Mouse (Mus musculus): ENCODE results near the gene Iqgap3. TPM values are rescaled to one million over a fixed set of nuclear protein-coding genes. Genes with fewer than 3 reads are reported as not detected.

Gene Iqgap3
- polyA plus RNA-seq (2014; fragmentation: Nextera tagmentation; extraction: Ambion mirVana), result 15.5 and 20.9 TPM in 2 replicates

DNA sequence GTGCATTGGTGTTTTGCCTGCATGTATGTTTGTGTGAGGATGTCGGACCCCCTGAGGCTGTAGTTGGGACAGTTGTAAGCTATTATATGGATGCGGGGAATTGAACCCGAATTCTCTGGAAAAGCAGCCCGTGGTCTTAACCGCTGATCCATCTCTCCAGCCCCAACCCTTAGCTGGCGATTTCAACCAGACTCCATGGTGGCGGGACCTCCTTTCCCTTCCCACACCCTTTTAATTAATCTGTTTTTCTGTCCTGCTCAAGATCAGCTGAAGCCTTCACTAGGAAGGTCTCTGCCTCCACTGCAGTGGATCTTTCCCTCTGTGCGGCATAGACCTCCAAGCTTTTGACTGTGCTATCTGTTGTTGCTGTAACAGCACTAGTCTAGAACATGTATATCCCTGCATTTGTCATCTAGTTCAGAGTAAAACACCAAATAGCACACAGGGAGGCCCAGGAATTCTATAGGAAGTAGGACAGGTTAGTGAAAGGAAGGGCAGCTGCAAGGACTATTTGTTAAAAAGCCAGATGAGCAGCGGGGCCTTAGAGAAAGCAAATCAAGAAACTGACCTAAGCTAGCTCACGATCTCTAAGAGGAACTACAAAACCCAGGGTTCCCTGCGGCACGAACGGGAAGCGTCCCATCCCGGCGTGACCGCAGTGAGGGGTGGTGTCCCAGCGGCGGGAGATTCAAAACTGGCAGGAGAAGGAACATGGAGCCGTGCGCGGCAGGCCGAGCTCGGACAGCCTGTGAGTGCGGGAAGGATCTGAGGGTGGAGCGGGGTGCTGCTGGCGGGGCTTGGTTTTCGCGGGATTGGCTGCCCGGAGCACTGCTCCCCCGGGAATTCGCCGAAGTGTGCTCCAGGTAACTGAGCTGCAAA lies at the start of gene Iqgap3:
Gene Iqgap3 (plus strand): TSS at position 627 of the 879 bp plus-strand sequence.
- Histone ChIP-seq H3K36me3 (ENCODE audit: control insufficient read depth, insufficient read depth, low read length) (peaks cover 13% of the 10 kb centered on the region; the same call in 1 of the 2 replicates), H3K4me1 (ENCODE audit: control insufficient read depth, insufficient read depth, low read length) (peaks cover 11% of the 10 kb centered on the region; the same call in 1 of the 2 replicates), H3K27me3 (ENCODE audit: control insufficient read depth, insufficient read depth, low read length) (no peaks in the 10 kb centered on the region), H3K9ac (ENCODE audit: low read depth, low read length) (peak within 1 kb of the TSS; percentile 68), H3K4me3 (ENCODE audit: low read length) (peak within 1 kb of the TSS; percentile 77), H3K9me3 (ENCODE audit: control insufficient read depth, low read length) (no peaks in the 10 kb centered on the region), H3K27ac (ENCODE audit: low read depth, low read length) (no peak within 1 kb of the TSS; the same call in 1 of the 2 replicates), H3K4me2 (replicated peaks; ENCODE audit: low read depth, low read length) (peak within 1 kb of the TSS; percentile 83)
- peak; percentile 75 for ATAC-seq (ENCODE audit: low FRiP score, low TSS enrichment)
- WGBS, result 20% methylated on average over 33 of the region's 33 CpGs

DNA sequence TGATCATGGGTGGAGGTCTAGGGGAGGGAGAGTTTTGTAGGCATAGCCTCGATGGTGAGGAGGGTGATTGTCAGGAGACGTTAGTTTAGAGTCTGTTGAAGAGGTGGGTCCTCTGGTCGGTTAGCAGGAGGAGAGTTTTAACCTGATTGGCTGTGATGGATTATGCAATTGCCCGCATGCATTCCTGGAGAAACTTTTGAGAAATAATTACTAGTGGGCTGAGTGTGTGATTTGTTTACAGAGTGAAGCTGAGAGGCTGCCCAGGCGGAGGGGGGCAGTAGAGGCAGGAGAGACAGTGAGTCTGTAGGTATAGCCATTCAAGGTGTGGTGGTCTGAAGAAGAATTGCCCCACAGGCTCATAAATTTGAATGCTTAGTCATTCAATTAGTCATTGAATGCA lies 48.3 kb upstream of the Iqgap3 start:
- peaks cover 11% of the 10 kb centered on the region for H3K27me3 ChIP-seq (ENCODE audit: control insufficient read depth, insufficient read depth, low read length)
- no peaks in the 10 kb centered on the region for H3K36me3 ChIP-seq (ENCODE audit: control insufficient read depth, insufficient read depth, low read length)
- no peaks in the 10 kb centered on the region for H3K9me3 ChIP-seq (ENCODE audit: control insufficient read depth, low read length)
- 58% methylated on average over 5 of the region's 5 CpGs for WGBS
- no peak overlapping the region for H3K27ac ChIP-seq (ENCODE audit: low read depth, low read length)
- H3K4me3 ChIP-seq (ENCODE audit: low read length), result no peak overlapping the region
- H3K9ac ChIP-seq (ENCODE audit: low read depth, low read length), result no peak overlapping the region
- 0 out of 2 replicates have a peak, but pooled peaks cover 3% of the 10 kb centered on the region for H3K4me1 ChIP-seq (ENCODE audit: control insufficient read depth, insufficient read depth, low read length)
- no peak for ATAC-seq (ENCODE audit: low FRiP score, low TSS enrichment)
- no peak overlapping the region for H3K4me2 ChIP-seq (replicated peaks; ENCODE audit: low read depth, low read length)

DNA sequence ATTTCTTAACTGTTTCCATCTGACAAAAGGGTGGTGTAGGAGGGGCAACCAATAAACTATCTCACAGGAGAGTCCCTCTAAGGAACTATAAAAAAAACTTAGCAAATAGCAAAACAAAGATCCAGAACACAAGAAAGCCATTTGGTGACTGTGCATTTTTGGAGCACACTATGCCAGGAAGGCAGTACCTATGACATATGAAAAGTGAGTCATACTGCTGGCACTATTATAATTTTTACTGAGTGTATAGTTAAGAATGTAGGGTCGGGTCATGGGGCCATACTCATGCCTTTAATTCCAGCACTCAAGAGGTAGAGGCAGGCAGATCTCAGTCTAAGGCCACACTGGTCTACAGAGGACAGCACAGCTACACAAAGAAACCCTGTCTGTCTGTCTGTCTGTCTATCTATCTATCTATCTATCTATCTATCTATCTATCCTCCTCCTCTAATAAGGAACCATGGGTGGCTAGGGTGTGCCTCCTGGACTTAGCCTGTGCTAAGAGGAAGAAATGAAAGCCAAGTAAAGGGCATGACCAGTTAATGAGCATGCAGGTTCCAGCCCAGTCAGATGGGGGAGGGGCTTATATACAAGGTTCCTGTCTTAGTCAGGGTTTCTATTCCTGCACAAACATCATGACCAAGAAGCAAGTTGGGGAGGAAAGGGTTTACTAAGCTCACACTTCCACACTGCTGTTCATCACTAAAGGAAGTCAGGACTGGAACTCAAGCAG lies 46.0 kb upstream of the Iqgap3 start:
- Histone ChIP-seq H3K36me3 (ENCODE audit: control insufficient read depth, insufficient read depth, low read length) (no peaks in the 10 kb centered on the region), H3K27me3 (ENCODE audit: control insufficient read depth, insufficient read depth, low read length) (peaks cover 14% of the 10 kb centered on the region), H3K9ac (ENCODE audit: low read depth, low read length) (no peak overlapping the region), H3K4me3 (ENCODE audit: low read length) (no peak overlapping the region), H3K4me2 (replicated peaks; ENCODE audit: low read depth, low read length) (no peak overlapping the region), H3K27ac (ENCODE audit: low read depth, low read length) (no peak overlapping the region), H3K9me3 (ENCODE audit: control insufficient read depth, low read length) (no peaks in the 10 kb centered on the region), H3K4me1 (ENCODE audit: control insufficient read depth, insufficient read depth, low read length) (0 out of 2 replicates have a peak, but pooled peaks cover 3% of the 10 kb centered on the region)
- 52% methylated on average over 1 of the region's 1 CpGs for WGBS
- ATAC-seq (ENCODE audit: low FRiP score, low TSS enrichment), result no peak

DNA sequence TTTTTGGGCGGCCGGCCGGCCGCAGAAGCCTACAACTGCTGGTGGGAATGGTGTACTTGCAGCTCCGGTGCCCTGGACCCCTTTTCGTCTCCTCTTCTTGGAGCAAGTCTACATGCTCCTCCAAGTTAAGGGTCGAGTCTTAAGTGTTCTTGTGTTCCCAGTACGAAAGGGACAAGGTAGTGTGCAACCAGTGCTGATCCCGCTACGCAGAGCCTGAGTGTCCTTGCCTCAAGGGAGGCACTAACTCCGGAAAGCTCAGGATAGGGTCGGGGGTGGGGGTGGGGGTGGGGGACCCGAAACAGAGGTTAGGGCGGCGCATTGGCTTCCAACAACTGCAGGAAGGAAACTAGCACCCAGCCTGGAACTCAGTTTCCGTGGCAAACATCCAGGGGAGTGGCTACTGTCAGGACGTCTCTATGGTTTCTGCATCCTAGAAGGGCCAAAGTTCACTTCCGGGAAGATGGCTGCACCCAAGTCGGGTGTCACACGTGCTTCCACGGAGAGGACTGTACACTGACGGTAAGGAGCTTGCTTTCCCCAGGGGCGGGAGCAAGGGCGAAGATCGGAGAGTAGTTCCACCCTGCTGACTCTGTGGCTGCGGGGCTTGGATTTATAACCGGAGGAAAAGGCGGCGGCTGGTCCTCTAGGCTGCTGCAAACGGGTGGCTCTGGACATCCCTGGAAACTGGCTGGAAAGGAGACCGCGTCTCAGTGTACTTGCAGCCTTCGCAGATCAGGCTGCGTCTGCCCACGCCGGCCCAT lies 38.9 kb upstream of the Iqgap3 start, which contains the start of gene Gpatch4:
Gene Gpatch4 (plus strand): TSS at position 448 of the 761 bp plus-strand sequence.
- H3K4me3 ChIP-seq (ENCODE audit: low read length), result peak within 1 kb of the TSS; percentile 90
- peaks cover 4% of the 10 kb centered on the region; the same call in 1 of the 2 replicates for H3K4me1 ChIP-seq (ENCODE audit: control insufficient read depth, insufficient read depth, low read length)
- peak within 1 kb of the TSS; percentile 62; the same call in 1 of the 2 replicates for H3K27ac ChIP-seq (ENCODE audit: low read depth, low read length)
- 11% methylated on average over 36 of the region's 36 CpGs for WGBS
- H3K9ac ChIP-seq (ENCODE audit: low read depth, low read length), result peak within 1 kb of the TSS; percentile 64
- H3K4me2 ChIP-seq (replicated peaks; ENCODE audit: low read depth, low read length), result peak within 1 kb of the TSS; percentile 68
- H3K27me3 ChIP-seq (ENCODE audit: control insufficient read depth, insufficient read depth, low read length), result peaks cover 5% of the 10 kb centered on the region
- ATAC-seq (ENCODE audit: low FRiP score, low TSS enrichment), result peak; percentile 91
- no peaks in the 10 kb centered on the region for H3K36me3 ChIP-seq (ENCODE audit: control insufficient read depth, insufficient read depth, low read length)
- H3K9me3 ChIP-seq (ENCODE audit: control insufficient read depth, low read length), result no peaks in the 10 kb centered on the region

DNA sequence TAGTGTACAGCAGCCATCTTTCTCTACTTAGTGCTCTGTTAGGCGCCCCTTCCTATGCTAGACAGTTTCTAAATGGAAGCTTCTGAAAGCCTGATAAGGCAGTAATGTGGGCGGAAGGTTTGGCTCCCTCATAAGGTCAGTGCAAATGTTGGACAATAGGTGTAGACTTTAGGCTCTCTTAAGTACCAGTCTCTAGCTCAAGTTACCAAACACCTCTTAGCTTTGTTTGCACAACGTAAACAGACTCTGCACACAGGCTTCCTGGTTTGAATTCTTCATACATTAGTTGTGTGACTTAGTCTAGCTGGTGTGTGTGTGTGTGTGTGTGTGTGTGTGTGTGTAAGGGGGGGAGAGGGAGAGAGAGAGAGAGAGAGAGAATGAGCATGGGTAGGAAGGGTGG lies 32.2 kb upstream of the Iqgap3 start:
- Histone ChIP-seq H3K4me1 (ENCODE audit: control insufficient read depth, insufficient read depth, low read length) (no peaks in the 10 kb centered on the region), H3K27me3 (ENCODE audit: control insufficient read depth, insufficient read depth, low read length) (no peaks in the 10 kb centered on the region), H3K27ac (ENCODE audit: low read depth, low read length) (no peak overlapping the region), H3K36me3 (ENCODE audit: control insufficient read depth, insufficient read depth, low read length) (peaks cover 35% of the 10 kb centered on the region), H3K4me3 (ENCODE audit: low read length) (no peak overlapping the region), H3K9me3 (ENCODE audit: control insufficient read depth, low read length) (no peaks in the 10 kb centered on the region), H3K9ac (ENCODE audit: low read depth, low read length) (no peak overlapping the region), H3K4me2 (replicated peaks; ENCODE audit: low read depth, low read length) (no peak overlapping the region)
- whole genome bisulfite sequencing, result 77% methylated on average over 3 of the region's 3 CpGs
- no peak for ATAC-seq (ENCODE audit: low FRiP score, low TSS enrichment)

DNA sequence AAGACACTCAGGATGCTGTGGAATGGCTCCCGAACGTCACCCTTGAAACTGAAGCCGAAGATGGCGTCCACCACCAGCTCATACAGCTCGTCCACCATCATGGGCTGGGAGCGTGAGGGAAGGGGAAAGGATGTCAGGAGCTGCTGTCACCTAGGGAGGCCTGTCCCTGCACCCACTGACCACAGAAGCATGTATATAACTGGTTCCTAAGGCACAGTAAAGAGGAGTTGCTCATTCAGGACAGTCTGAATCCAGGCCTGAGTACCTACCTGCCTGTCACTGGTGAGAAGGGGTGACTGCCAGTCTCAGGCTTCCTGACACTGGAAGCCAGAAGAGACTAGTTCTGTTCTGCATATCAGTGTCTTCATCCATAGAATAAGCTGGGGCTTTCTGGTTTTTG lies 24.7 kb upstream of the Iqgap3 start:
- H3K4me2 ChIP-seq (replicated peaks; ENCODE audit: low read depth, low read length), result no peak overlapping the region; the same call in 1 of the 2 replicates
- no peaks in the 10 kb centered on the region for H3K27me3 ChIP-seq (ENCODE audit: control insufficient read depth, insufficient read depth, low read length)
- H3K9ac ChIP-seq (ENCODE audit: low read depth, low read length), result no peak overlapping the region
- 87% methylated on average over 6 of the region's 6 CpGs for WGBS
- H3K4me1 ChIP-seq (ENCODE audit: control insufficient read depth, insufficient read depth, low read length), result no peaks in the 10 kb centered on the region
- ATAC-seq (ENCODE audit: low FRiP score, low TSS enrichment), result no peak
- H3K27ac ChIP-seq (ENCODE audit: low read depth, low read length), result no peak overlapping the region
- H3K36me3 ChIP-seq (ENCODE audit: control insufficient read depth, insufficient read depth, low read length), result peaks cover 46% of the 10 kb centered on the region
- H3K9me3 ChIP-seq (ENCODE audit: control insufficient read depth, low read length), result no peaks in the 10 kb centered on the region
- H3K4me3 ChIP-seq (ENCODE audit: low read length), result peak overlapping the region; percentile 73; the same call in 1 of the 2 replicates

DNA sequence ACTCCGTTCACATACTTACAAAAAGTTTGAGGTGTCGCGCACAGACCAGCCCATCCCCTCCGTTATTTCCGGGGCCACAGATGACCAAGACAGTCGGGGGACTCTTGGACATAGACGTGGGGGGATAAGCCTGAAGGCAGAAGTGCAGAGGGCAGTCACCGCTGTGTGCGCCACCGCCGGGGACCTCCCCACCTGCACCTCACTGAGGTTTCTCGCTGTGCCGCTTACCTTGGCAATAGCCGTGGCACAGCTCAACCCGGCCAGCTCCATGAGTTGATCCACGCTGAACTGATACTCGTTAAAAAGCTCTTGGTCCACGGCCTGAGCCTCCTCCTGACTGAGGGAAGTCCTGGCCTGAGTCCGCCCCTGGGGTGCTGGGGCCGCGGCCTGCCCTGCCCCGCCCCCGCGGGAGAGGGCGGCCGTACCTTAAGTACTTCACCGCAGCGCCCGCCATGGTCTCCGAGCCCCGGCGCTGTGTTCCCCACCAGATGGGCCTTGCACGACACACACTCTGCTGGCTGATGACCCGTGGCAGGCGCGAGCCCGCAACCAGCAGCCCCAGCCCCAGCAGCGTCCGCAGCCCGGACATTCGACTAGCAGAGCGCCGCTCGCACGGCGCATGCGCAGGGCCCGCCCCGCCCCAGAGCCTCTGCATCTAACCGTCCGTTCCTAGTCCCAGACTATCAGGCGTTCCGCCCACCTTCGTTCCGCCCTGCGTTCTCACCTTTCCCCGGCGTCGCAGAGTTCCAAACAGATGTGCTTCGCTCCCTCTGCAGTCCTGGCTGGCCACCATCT lies 23.7 kb upstream of the Iqgap3 start, which contains the start of gene Naxe:
Gene Naxe (minus strand): TSS at position 594 of the 795 bp plus-strand sequence.
- peak within 1 kb of the TSS; percentile 44 for H3K27ac ChIP-seq (ENCODE audit: low read depth, low read length)
- H3K27me3 ChIP-seq (ENCODE audit: control insufficient read depth, insufficient read depth, low read length), result no peaks in the 10 kb centered on the region
- WGBS, result 1% methylated on average over 59 of the region's 60 CpGs
- H3K36me3 ChIP-seq (ENCODE audit: control insufficient read depth, insufficient read depth, low read length), result peaks cover 36% of the 10 kb centered on the region
- ATAC-seq (ENCODE audit: low FRiP score, low TSS enrichment), result peak; percentile 95
- no peaks in the 10 kb centered on the region for H3K4me1 ChIP-seq (ENCODE audit: control insufficient read depth, insufficient read depth, low read length)
- peak within 1 kb of the TSS; percentile 84 for H3K9ac ChIP-seq (ENCODE audit: low read depth, low read length)
- peak within 1 kb of the TSS; percentile 73 for H3K4me3 ChIP-seq (ENCODE audit: low read length)
- peak within 1 kb of the TSS; percentile 73 for H3K4me2 ChIP-seq (replicated peaks; ENCODE audit: low read depth, low read length)
- no peaks in the 10 kb centered on the region for H3K9me3 ChIP-seq (ENCODE audit: control insufficient read depth, low read length)

DNA sequence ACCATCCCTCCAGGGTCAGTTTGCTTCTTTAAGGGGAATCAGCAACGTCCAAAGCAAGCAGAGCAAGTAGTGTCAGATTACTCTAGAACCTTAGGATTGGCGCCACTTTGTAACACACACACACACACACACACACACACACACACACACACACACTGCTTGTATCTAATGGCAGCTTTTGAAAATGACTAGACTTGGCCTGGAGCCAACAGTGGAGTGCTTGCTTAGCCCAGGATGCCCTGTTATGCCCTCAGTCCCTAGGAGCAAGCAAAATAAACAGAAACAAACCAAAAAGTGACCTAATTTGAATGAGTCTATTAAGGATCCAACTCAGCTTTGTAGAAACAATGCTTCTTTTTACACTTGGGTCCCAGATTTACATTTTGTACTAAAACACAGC lies 13.4 kb upstream of the Iqgap3 start:
- Histone ChIP-seq H3K4me1 (ENCODE audit: control insufficient read depth, insufficient read depth, low read length) (no peaks in the 10 kb centered on the region), H3K4me2 (replicated peaks; ENCODE audit: low read depth, low read length) (no peak overlapping the region), H3K9ac (ENCODE audit: low read depth, low read length) (no peak overlapping the region), H3K27me3 (ENCODE audit: control insufficient read depth, insufficient read depth, low read length) (no peaks in the 10 kb centered on the region), H3K9me3 (ENCODE audit: control insufficient read depth, low read length) (peaks cover 3% of the 10 kb centered on the region; the same call in 1 of the 2 replicates), H3K36me3 (ENCODE audit: control insufficient read depth, insufficient read depth, low read length) (no peaks in the 10 kb centered on the region), H3K4me3 (ENCODE audit: low read length) (no peak overlapping the region), H3K27ac (ENCODE audit: low read depth, low read length) (no peak overlapping the region)
- 8% methylated on average over 2 of the region's 2 CpGs for WGBS
- ATAC-seq (ENCODE audit: low FRiP score, low TSS enrichment), result no peak

Data from kidney, embryonic 14.5 days (tissue).